Mouse (Mus musculus) myocyte (in vitro differentiated cells): Measurements from ENCODE around the gene Dact2.

Experiments used
- CEBPB ChIP-seq: IDR thresholded peaks from 2 replicates; pipeline ENCODE4 v1.6.1; 2011; ENCODE audit warnings: mild to moderate bottlenecking, moderate library complexity; ENCODE audit not compliant: poor library complexity, insufficient read depth, severe bottlenecking
- E2F4 ChIP-seq: IDR thresholded peaks from one replicate; pipeline ENCODE4 v1.6.1; 2011; ENCODE audit warnings: mild to moderate bottlenecking, control low read depth, moderate library complexity; ENCODE audit not compliant: insufficient read depth
- MAX ChIP-seq: IDR thresholded peaks from one replicate; pipeline ENCODE4 v1.6.1; 2011; ENCODE audit warnings: low read depth, mild to moderate bottlenecking, control low read depth
- MYOD1 ChIP-seq, 3 experiments: IDR thresholded peaks; one replicate each; pipeline ENCODE4 v1.6.1; 2011; ENCODE audit warnings: control low read depth in 2 of 3, low read depth in 2 of 3, mild to moderate bottlenecking in 2 of 3, moderate library complexity in 1 of 3; ENCODE audit not compliant: insufficient read length in 2 of 3, control insufficient read depth in 1 of 3
- MYOG ChIP-seq, 3 experiments: IDR thresholded peaks; one replicate each; pipeline ENCODE4 v1.6.1; 2011; ENCODE audit warnings: control low read depth in 2 of 3, low read depth in 2 of 3, mild to moderate bottlenecking in 2 of 3; ENCODE audit not compliant: insufficient read length in 2 of 3, control insufficient read depth in 1 of 3, insufficient read depth in 1 of 3
- POLR2A ChIP-seq: IDR thresholded peaks from one replicate; pipeline ENCODE4 v1.6.1; 2011; ENCODE audit warnings: low read depth, mild to moderate bottlenecking, control low read depth, moderate library complexity; ENCODE audit not compliant: insufficient read length
- POLR2AphosphoS2 ChIP-seq: IDR thresholded peaks from one replicate; pipeline ENCODE4 v1.6.1; 2011; ENCODE audit warnings: low read depth, control low read depth; ENCODE audit not compliant: insufficient read length
- SRF ChIP-seq: IDR thresholded peaks from one replicate; pipeline ENCODE4 v1.6.1; 2011; ENCODE audit warnings: low read depth; ENCODE audit not compliant: control insufficient read depth, insufficient read length
- TCF12 ChIP-seq: IDR thresholded peaks from one replicate; pipeline ENCODE4 v1.6.1; 2011; ENCODE audit warnings: mild to moderate bottlenecking, control low read depth; ENCODE audit not compliant: poor library complexity, insufficient read depth, severe bottlenecking
- TCF3 ChIP-seq: IDR thresholded peaks from one replicate; pipeline ENCODE4 v1.6.1; 2011; ENCODE audit warnings: low read depth, control low read depth; ENCODE audit not compliant: insufficient read length
- USF1 ChIP-seq: IDR thresholded peaks from one replicate; pipeline ENCODE4 v1.6.1; 2011; ENCODE audit warnings: low read depth, mild to moderate bottlenecking, control low read depth, moderate library complexity

DNA sequence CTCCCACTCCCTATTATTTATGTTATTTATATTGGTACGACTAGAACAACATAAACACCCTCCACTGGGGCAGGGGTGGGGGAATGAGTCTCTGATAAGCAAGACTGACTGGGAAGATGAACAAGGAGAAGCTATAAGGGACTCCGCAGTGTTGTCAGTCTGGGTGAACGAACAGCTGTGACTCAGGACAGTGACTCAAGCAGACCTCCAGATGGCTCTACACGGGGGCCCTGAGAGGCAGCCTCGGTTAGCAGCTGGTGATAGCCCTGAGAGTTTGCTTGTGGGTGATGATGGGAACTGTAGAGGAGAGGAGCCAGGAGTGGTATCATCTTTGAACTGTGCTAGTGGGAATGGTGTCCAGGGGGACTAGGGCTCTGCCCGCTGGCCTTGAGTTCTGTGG, 23.5 kb upstream of the Dact2 start:
- TF ChIP-seq POLR2A (no peak), CEBPB (no peak), USF1 (no peak), E2F4 (no peak), TCF12 (no peak), MAX (no peak), MYOG (IDR thresholded peaks at IDR 0.05; ENCODE audit: control insufficient read depth in 1 of 3, insufficient read depth in 1 of 3, insufficient read length in 2 of 3, low read depth in 2 of 3) (peak in 2 of 3 experiments; percentile 59 to 61), POLR2AphosphoS2 (no peak), MYOD1 (IDR thresholded peaks at IDR 0.05; ENCODE audit: control insufficient read depth in 1 of 3, insufficient read length in 2 of 3, low read depth in 2 of 3) (peak in 1 of 3 experiments; percentile 53), SRF (no peak), TCF3 (no peak)
